Mouse (Mus musculus) cerebellum, postnatal 36 days (tissue): ENCODE results near the gene Chd6.

Source experiments
- DNase-seq, 2 experiments: peaks; one replicate each; pipeline ENCODE4 v3.0.0; 2021 to 2022; ENCODE audit warnings: mixed read lengths in 2 of 2

Chd6 gene

DNA sequence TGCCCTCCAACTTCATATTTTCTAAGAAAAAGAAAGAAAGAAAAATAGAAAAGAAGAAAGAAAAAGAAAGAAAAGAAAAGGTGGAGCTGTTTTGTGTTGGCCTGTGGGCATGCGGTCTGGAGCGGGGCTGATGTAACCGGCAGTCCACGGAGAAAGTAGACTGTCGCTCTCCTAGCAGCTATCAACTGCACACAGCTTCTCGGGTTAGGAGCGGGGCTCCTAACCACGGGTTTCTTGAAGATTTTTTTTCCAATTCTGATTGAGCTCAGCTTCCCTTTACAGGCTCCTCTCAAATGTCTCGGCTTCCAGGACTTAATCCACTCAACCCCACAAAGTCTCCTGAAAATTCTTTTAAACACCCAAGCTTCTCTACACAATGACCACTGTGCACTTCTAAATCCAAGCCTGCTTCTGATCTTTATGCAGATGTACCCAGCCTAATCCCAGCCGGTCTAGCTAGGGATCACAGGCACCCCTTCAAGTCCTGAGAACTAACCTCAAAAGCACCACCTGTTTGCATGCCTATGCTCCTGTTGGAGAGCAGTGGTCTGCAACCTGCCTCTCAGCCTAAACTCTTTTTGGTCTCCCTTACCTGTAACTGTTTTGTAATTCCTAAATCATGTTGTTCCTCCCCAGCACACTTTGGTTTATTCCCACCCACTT, 42.6 kb downstream of the Chd6 start:
- DNase-seq, result no peak

DNA sequence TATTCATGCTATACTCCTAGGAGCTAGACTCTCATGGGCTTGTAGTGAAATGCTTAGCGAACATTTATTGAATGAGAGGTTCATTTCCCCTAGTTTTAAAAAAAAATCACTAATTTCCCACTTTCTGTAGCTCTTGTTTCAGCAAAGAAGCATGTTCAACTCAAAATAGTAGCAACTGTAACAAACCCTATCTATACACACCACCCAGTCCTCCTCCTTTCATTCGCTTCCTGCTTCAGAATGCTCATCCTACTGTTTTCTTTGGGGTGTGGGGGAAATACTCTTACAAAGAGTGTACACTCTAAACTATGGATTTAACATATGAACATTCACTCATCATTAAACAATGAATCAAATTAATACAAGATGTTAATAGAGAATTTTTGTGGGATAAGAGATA, 43.3 kb downstream of the Chd6 start:
- DNase-seq, result no peak

DNA sequence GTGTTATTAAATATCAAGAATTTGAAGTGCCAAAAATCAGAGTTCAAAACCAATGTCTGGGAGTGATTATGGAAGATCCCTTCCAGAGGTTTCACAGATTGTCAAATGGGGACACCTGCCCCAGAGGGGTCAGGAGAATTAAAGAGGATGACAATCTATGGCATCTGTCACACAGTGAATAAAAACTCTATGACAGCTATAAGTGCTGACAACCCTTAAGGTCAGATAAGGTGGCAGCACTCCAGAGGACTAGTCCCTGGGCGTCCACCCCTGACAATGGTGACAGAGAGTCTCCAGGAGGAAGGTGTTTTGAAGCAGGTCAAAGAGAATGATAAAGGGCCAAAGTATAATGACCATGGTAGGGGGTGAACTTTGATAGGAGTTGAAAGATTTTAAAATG, 44.0 kb downstream of the Chd6 start:
- no peak for DNase-seq

DNA sequence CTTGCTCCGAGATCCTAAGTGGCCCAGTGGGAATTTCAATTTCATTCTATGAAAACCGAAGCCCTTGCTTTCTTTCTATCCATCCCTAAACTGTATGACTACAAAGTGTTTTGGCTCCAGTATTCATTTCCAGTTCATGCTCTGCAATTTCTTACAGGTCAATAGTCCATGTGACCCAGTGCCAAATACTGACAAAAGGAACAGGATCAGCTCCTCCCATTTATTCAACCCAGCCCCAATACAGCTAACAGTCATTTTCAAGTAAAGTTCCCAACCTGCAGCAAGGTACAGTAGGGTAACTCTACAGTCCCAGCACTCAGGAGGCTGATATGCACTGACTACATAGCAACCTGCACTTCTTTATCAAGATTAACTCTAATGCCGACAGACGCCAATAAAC, 50.0 kb downstream of the Chd6 start:
- DNase-seq, result no peak

DNA sequence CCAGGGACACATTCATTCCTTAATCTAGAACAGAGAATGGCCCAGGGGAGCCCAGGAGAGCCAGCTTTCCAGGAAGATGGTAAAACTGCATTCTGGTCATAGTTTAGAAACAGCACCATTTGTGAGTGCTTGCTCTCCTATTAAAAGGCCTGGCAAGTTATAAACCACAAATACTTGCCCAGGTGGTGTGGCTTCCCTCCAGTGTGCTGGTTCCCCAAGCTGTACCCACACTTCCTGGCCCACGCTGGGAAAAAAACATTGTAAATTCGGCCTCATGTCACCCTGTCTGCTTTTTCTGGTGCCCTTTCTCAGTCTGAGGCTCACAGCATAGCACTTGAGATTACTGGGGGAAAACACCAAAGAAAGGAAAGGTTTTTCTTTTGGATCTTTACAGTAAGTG, 55.1 kb downstream of the Chd6 start:
- peak; percentile 69 to 71 for DNase-seq

DNA sequence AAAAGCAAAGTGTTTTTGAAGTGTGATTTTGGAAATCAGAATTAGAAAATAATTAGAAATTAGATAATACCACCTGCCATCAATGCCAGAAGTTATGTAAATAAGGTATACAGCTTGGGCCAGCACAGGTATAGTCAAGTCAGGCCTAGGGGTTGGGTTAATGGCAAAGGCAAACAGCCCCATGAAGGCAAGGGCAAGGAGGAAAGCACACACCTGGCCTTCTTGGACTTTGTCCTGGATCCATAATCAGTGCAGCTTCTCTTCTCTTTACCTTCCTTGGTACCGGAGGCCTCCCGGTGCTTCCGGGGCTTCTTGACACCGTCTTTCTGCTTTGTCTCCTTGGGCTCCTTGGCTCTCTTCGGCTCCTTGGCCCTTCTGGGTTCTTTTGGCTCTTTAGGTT, 56.7 kb downstream of the Chd6 start:
- DNase-seq, result no peak

DNA sequence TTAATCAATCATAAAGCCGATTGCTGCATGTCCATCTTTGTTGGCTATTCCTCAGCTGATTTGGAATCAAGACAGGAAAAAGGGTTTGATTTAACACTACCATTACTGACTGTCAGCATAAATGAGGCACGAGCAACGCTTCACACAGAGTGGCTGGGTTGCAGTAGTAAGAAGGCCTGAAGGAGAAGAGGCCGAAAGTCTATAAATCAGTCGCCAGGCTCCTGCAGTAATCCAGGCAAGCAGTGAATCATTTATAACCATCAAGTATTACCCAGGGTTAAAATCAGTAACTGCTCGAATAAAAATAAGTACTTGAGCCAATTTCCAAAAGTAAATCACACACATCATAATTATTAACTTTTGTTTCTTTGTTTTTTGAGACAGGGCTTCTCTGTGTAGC, 59.4 kb downstream of the Chd6 start:
- no peak for DNase-seq

DNA sequence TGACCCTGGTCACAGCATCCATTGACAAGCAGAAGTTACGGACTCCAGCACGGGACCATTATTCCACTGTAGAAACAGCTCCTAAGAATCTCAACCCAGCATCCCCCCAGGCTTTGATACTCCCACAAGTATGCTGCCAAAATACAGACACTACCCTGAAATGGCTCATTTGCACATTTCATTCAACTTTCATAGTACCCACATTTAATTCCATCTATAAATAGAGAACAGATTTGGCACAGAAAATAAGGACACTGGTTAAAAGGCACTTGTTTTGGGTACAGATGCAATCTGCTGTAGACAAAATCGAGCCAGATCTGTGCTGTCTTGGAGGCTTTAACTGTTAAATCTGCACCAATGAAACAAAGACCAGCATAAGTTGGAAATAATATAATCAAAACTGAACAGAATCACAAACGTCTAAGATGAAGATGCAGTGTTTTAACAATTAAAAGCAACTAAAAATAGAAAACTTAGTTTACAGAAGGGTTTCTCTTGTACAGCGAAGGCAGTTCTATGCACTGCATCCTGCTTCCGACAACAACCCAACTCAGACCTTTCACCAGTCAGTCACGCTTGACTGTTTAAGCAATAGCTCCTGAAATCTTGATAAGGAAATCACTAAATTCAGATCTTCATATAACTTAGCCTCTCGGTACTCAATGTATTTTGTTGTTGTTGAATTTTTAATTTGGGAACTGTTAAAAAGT, 64.2 kb downstream of the Chd6 start:
- DNase-seq, result no peak

DNA sequence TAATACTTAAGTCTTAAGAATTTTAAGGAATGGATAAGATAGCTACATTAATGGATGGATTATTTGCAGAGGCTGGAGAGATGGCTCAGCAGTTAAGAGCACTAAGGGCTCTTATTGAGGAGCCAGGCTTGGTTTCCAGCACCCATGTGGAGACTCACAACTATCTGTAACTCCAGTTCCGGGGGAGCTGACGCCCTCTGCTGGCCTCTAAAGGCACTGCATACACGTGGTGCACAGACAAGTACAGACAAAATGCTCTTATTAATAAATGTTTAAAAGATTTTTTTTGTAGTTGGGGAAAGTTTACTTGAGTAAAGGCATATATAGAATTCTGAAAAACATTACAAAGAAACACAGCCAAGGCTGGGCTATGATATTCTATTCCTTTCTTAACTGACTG, 66.0 kb downstream of the Chd6 start:
- no peak for DNase-seq

DNA sequence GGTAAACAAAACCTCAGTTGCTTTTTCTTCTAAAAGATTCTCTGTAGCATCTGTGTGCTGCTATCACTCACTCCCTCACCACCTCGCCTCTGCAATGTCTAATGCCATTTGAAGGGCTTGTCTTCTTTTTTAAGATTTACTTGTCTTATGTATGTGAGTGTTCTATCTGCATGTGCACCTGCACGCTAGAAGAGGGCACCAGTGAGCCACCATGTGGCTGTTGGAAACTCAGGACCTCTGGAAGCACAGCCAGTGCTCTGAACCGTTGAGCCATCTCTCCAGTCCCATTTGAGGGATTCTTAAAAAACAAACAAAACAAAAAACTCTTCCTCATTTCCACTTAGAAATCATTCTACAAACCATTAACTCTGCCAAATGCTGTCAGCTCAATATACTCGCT, 68.1 kb downstream of the Chd6 start:
- DNase-seq, result no peak

DNA sequence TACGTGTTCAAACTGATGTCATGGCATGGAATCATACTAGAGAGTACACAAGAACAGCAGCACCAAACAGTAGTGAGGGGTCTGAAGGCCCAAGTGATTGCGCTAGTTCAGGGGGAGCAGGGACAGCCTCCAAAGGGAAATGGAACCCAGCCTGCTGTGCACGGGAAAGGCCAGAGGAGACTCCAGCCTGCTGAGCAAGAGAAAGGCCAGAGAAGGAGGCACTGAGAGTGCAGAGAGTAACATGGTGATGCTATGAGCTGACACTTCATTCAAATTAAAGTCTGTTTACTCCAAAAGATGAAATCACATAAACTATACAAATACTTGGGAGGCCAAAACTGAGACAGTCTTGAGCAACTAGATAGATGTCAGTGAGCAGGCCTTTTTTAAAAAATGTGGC, 71.1 kb downstream of the Chd6 start:
- no peak for DNase-seq

DNA sequence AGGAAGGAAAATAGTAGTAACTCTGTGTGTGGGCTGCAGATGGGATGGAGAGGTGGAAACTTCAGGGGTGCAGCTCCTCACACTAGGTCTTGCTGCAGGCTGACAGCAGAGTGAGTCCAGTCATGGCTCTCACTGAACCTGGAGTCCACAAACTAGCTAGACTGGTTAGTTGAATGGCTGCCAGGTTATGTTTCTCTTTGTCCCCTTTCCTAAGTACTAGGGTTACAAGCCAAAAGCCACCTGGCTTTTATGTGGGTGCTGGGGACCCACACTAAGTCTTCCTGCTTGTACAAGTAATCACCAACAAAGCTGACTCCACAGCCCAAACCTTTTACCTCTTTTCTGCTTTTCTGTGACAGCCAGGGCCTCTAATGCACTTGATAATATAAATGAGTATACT, 75.7 kb downstream of the Chd6 start:
- DNase-seq, result no peak

DNA sequence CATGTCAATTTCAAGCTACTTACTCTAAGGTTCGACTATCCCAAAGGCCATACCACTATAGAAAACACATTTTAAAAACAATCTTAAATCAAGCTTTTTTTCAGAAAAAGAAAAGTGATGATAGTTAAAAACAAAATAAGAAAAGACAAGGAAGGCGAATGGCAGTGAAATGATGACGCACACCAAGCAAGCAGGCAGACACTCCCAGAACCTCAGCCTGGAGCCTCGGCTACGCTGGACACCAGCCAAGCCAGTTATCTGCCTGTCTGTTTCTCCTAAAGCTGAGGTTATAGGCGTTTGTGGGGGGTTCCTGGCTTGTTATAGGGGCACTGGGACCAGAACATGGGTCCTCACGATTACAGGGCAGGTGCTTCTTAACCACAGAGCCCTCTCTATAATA, 76.5 kb downstream of the Chd6 start:
- DNase-seq, result peak in 1 of 2 experiments; percentile 27

DNA sequence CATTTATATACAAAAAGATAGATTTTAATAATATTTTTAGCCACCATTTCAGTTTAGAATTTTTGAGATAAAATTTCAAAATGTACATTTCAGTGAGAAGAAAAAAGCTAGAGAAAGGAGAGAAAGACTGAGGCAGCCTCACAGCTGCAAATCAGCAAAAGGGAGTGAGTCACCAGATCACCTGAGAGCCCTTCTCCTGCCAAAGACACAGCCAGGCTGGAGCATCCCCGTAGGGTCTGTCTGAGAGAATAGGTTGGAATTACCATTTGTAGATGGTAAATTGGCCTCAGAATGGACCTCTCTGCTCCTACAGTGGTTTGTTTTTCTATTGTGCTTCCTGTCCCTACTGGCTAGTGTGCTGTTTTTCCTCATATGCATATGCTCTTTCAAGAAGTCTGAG, 84.3 kb downstream of the Chd6 start:
- peak; percentile 17 to 20 for DNase-seq

DNA sequence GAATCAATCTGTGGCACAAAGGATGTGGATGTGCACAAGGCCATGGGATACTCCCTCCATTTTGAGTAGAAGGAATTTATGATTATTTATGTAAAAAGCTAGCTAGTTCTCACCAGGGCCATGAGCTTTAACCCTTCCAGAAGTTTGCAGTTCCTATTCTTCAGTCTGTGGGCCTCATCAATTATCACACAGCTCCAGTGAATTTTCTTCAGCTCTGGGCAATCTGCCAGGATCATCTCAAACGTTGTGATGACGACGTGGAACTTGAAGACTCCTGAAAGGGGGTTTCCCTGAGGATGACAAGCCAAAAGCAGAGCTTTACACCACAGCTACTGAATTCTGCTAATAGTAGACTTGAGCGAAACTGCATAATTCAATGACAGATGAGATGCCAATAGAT, 91.0 kb downstream of the Chd6 start:
- DNase-seq, result no peak

DNA sequence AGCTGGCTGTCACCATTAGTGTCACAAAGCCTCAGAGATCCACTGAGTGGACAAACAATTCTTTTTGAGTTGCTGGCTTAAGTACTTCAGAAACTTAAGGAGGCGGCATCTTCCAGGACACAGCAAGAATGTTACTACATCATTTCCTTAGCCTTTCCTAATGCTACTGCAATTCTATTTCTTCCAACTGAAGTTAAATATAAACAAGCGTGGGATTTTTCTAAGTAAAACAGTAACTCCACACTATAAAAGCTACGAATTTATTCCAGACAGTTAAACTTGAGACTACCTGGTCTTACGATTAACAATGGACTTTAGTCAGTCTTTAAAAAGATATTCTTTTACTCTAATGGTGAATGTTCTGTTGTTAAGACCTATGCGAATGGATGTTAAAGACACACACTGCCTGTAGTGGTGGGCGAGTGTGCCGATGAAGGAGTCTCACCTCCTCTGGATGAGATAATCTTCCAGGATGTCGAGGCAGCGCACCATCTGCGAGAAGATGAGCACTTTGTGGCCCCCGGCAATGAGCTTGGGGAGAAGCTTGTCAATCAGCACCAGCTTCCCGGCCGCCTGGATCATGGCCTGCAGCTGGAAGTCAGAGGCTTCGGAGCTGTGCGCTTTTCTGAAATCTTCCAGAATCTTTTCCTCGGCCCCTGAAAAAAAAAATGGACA, 96.2 kb downstream of the Chd6 start:
- no peak for DNase-seq

DNA sequence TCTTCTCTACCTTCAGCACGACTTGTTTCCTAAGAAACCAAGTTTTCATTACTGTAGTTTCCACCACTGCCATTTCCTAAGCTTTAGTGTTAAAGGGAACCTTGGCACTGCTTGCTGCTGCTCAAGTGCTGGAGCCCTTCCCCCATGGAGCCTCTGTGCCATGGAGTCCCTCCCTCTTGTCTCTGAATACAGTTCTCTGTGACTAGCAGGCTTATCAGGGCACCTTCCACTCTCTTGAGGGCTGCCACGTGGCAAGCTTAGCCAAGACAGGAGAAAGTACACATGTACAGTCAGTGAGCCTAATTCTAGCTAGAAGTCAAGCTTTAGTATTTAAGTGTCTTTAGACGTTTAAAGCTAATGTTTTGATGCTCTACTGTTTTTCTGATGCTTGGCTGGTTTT, 104.5 kb downstream of the Chd6 start:
- no peak for DNase-seq

DNA sequence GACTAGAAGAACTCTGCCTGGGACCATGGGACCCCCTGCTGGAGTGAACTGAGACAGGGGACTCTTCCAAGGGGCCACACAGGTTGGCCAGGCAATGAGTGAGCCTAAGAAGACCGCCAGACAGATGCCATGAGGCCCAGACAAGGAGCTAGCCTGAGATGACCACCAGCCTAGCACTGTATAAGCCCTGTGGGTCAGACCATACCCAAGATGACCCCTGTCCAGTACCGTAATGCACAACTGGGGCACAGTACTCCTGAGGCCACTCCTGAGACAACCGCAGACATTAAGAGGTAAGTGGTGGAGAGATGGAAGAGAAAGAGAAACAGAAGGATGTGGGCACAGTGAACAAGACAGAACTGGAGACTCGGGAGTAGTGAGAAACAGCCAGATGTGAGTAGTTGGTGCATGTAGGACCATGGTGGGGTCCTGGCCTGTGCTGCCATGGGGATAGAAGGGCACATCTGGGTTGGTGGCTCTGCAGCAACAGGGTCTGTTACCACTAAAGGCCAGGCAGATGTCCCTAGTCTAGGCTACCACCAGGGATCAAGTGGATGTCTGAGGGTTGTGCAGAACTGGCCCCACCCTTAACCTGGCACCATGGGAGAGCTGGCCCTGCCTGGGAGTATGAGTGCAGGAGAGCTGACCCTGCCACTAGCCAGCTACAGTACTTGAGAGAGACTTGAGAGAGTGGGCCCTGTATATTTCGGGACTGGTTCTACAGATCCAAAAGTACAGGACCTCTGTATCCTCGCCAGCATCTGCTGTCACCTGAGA, 111.7 kb downstream of the Chd6 start:
- no peak for DNase-seq

DNA sequence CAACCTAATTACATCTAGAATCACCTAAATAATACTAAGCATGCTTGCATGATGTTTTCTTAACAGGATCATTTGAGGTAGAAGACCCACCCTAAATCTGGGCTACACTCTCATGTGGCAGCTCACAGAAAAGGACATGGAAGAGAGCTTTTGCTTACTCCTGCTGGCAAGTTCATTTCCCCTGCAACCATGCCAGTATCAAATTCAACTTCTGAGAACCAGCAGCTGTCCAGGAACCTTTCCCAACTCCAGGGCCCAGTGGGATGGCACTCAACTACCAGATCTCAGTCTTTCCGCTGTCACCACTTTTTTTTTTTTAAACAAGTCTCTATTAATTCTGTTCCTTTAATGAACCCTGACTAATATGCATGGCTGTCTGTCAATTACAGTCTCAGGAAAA, 114.7 kb downstream of the Chd6 start:
- no peak for DNase-seq

DNA sequence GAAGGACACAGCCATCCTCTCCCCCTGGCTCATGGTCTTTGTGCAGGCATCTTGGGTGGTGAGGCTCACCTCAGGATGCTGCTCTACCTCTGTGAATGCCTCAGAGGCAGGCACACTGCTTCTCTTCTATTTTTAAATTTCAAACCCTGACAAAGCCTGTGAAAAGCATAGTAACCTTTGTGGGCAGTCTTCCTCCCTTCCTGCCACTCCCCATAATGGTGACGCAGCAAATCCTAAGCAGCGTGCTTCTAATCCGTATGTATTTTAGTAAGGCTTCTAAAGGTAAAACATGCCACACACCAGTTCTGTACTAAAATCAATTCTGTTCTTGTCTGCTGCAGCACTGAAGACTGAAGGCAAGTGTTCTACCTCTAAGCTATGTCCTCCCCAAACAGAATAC, 116.4 kb downstream of the Chd6 start:
- DNase-seq, result no peak

DNA sequence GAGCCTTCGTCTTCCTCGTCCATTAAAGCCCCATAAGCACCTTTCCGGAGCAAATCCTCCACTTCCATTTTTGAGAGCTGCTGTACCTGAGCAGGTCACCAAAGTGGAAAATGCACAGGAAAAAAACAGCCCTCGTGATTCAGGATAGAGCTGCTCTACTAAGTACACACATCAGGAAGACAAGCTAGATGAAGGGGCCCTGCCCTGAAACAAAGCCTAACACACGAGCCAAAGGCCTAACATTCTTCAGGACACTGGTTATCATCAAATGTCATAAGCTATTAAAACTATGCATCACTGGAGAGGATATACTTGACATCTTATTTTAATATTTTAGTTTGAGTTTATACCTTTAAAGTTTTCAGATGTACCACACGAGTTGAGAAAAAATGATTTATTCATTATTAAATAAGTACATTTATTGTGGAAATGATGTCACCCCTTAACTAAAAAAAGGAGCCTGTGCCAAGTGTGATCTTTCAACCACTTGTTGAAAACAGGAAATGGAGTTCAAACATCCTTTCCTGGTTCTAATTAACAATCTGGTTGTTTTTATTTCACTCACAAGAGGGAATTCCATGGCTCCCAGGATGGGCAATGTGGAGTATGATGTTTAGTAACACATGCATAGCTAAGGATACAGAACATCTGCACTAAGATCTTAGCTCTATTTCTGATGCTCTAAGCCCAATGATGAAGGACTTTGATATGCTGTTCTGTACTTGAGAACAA, 118.4 kb downstream of the Chd6 start:
- no peak for DNase-seq

DNA sequence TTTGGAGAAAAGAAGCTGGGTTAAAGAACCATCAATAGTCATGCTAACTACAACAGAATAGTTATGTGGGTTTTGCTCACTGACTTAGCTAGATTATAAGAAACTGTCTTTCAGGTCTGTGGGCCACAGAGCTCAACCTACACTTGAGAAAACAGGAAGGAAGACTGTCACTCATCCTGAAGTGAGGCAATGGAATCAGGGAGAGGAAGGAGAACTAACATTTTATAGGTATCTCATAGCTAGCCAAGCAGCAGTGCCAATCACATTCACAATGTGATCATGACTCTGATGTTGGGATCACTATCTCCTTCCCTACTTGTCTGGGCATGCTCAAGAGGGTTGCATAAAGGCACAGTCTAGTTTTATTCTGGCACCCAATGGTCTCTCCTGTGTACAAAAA, 121.4 kb downstream of the Chd6 start:
- DNase-seq, result no peak

DNA sequence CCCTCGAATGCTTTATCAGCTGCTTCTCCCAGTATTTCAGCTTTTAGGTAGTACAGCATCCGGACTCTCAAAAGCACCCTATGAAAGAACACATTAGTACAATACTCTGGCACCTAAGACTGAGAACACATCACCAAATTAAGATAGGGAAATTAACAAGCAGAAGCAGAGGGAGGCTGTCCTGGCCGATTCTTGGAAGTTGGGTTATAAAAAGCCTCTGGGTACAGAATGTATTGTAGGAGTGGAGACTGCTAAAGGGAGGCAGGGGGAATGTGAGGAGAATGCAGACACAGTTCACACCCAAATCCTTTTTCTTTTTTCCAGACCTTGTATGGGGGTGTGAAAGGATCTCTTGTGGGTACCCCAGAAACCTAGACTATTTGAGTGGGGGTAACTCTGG, 126.2 kb downstream of the Chd6 start:
- no peak for DNase-seq
